Mouse (Mus musculus) ES-E14 (cell line): ENCODE measurements around the gene Usp31. TPM values are rescaled to one million over a fixed set of nuclear protein-coding genes. Genes with fewer than 3 reads are reported as not detected.

Experiments
- DNase-seq: peaks from one replicate; pipeline ENCODE4 v3.0.0-alpha.2; 2013; ENCODE audit warnings: low read depth, low spot score
- H3K27ac ChIP-seq: 2 replicates; pipeline ENCODE4 v1.5.1; 2012; ENCODE audit warnings: low read depth, mild to moderate bottlenecking, low read length, moderate library complexity, mixed read lengths; ENCODE audit not compliant: poor library complexity, insufficient read depth, severe bottlenecking
- H3K36me3 ChIP-seq: 2 replicates; pipeline ENCODE4 v1.6.1; 2012; ENCODE audit warnings: mild to moderate bottlenecking, low read length, moderate library complexity, mixed read lengths; ENCODE audit not compliant: control insufficient read depth, poor library complexity, insufficient read depth, severe bottlenecking
- H3K4me1 ChIP-seq, 2 experiments: fragments of 150-350 bp in 1 of 2; sonication (generic) in 1 of 2; 2 replicates each; pipeline ENCODE4 v1.6.1; 2012; ENCODE audit warnings: low read length in 2 of 2, mild to moderate bottlenecking in 1 of 2, mixed read lengths in 1 of 2; ENCODE audit not compliant: control insufficient read depth in 2 of 2, insufficient read depth in 2 of 2, poor library complexity in 1 of 2
- H3K4me3 ChIP-seq, 2 experiments: fragments of 150-350 bp in 1 of 2; sonication (generic) in 1 of 2; 2 replicates each; pipeline ENCODE4 v1.5.1; 2012; ENCODE audit warnings: low read length in 2 of 2, low read depth in 1 of 2, mild to moderate bottlenecking in 1 of 2, mixed read lengths in 1 of 2; ENCODE audit not compliant: insufficient read depth in 1 of 2, poor library complexity in 1 of 2, severe bottlenecking in 1 of 2
- H3K9ac ChIP-seq: 2 replicates; pipeline ENCODE4 v1.6.1; 2012; ENCODE audit warnings: low read depth, mild to moderate bottlenecking, low read length, mixed read lengths; ENCODE audit not compliant: poor library complexity, insufficient read depth, severe bottlenecking
- H3K9me3 ChIP-seq: fragments of 150-350 bp; sonication (generic); 2 replicates; pipeline ENCODE4 v1.6.1; 2012; ENCODE audit warnings: low read depth, mild to moderate bottlenecking, low read length; ENCODE audit not compliant: control insufficient read depth, insufficient read depth
- CHD2 ChIP-seq: IDR thresholded peaks from 2 replicates; pipeline ENCODE4 v1.6.1; 2014; ENCODE audit warnings: mild to moderate bottlenecking, low read depth, low read length, inconsistent platforms
- HCFC1 ChIP-seq: IDR thresholded peaks from 2 replicates; pipeline ENCODE4 v1.6.1; 2012; ENCODE audit warnings: low read length, inconsistent platforms, borderline replicate concordance; ENCODE audit not compliant: insufficient read depth
- MAFK ChIP-seq: IDR thresholded peaks from 2 replicates; pipeline ENCODE4 v1.6.1; 2014; ENCODE audit warnings: mild to moderate bottlenecking, low read depth, low read length, inconsistent platforms; ENCODE audit not compliant: insufficient read depth
- ZC3H11A ChIP-seq: IDR thresholded peaks from 2 replicates; pipeline ENCODE4 v1.6.1; 2012; ENCODE audit warnings: low read depth, mild to moderate bottlenecking, inconsistent platforms, low read length, borderline replicate concordance
- ZNF384 ChIP-seq: IDR thresholded peaks from 2 replicates; pipeline ENCODE4 v1.6.1; 2012; ENCODE audit warnings: low read depth, low read length, inconsistent platforms
- in situ Hi-C, 2 experiments: fragments of 600-800 bp; cut with MboI; formaldehyde crosslinking; loops; one replicate each; pipeline ENCODE4 v1.15.1; 2025; ENCODE audit warnings: low sequenced_read_pairs in 2 of 2, inconsistent platforms in 1 of 2; ENCODE audit not compliant: unreplicated experiment in 2 of 2
- total RNA-seq: library from RNA; depleted of rRNA; stranded (reverse); fragments of 300-350 nt; gene quantifications from 2 replicates; pipeline ENCODE4 v1.2.3, GENCODE M21; 2012

The Usp31 gene
- total RNA-seq, 1 experiment: 17.1 TPM

- H3K9me3 ChIP-seq: no peaks in the 10 kb centered on the region
- H3K27ac ChIP-seq: no peak overlapping the region
- H3K4me1 ChIP-seq: no peaks in the 10 kb centered on the region
- H3K36me3 ChIP-seq: no peaks in the 10 kb centered on the region
- H3K9ac ChIP-seq: no peak overlapping the region
- in situ Hi-C loops: no loop called here
- TF ChIP-seq HCFC1 (no peak), ZC3H11A (no peak), MAFK (no peak), CHD2 (no peak), ZNF384 (no peak)
- DNase-seq: no peak
- H3K4me3 ChIP-seq: no peak overlapping the region
Measured at GRCm38 (mm10) chr7:121697574-121697973, 9.5 kb downstream of the Usp31 start.

DNA sequence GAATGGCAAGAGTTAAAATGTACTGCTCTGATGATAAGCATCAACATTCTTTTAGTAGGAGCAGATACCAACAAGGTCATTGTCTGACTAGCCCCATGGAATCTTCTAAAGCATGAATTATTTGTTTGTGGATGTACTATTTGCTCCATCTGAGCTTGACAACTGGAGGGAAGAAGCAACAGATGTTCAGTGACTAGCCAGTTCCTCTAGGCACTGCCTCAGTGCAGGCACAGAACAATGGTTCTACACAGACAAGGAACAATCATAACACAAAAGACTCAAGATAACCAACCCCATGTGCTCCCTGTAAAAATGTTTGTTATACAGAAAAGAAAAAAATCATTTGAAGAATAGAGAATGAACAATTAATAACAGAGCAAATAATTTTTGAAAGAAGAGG is 9.9 kb downstream of the Usp31 start:
- no peak overlapping the region for H3K9ac ChIP-seq
- in situ Hi-C loops: no loop called here
- TF ChIP-seq ZC3H11A: no peak
- TF ChIP-seq CHD2: no peak
- H3K27ac ChIP-seq: no peak overlapping the region
- H3K4me3 ChIP-seq: no peak overlapping the region
- H3K36me3 ChIP-seq: no peaks in the 10 kb centered on the region
- no peaks in the 10 kb centered on the region for H3K9me3 ChIP-seq
- H3K4me1 ChIP-seq: no peaks in the 10 kb centered on the region
- DNase-seq: no peak

DNA sequence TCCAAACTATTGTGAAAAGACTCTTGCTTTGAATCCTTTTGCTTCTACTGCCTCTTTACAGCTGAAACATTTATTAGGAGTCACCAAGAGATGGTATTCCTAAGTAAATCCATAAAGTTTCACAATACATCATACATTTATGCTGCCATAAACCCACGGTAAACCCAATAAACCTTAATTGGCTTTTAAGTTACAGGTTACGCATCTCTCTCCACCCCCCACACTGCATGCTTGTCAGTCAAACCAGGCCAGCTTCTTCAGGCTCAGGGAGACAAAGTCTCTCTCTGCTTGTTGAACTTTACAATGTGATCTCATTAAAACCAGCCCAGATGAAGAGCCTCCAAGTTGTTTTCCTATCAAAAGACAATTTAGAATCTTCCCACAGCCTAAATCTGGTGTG is 15.2 kb downstream of the Usp31 start:
- no peaks in the 10 kb centered on the region for H3K36me3 ChIP-seq
- no peak overlapping the region for H3K4me3 ChIP-seq
- DNase-seq: no peak
- no peaks in the 10 kb centered on the region for H3K9me3 ChIP-seq
- H3K9ac ChIP-seq: no peak overlapping the region
- TF ChIP-seq ZNF384 (no peak), ZC3H11A (no peak), MAFK (no peak), HCFC1 (no peak), CHD2 (no peak)
- no peaks in the 10 kb centered on the region for H3K4me1 ChIP-seq
- no peak overlapping the region for H3K27ac ChIP-seq
- in situ Hi-C loops: no loop called here

GRCm38 (mm10) chr7:121689338-121689737 is 17.7 kb downstream of the Usp31 start:
- no peaks in the 10 kb centered on the region for H3K4me1 ChIP-seq
- in situ Hi-C loops: no loop called here
- H3K9ac ChIP-seq: no peak overlapping the region
- no peak for DNase-seq
- H3K9me3 ChIP-seq: no peaks in the 10 kb centered on the region
- no peak for TF ChIP-seq CHD2
- TF ChIP-seq ZNF384: no peak
- no peak for TF ChIP-seq HCFC1
- no peak for TF ChIP-seq ZC3H11A
- no peak for TF ChIP-seq MAFK
- H3K4me3 ChIP-seq: no peak overlapping the region
- no peak overlapping the region for H3K27ac ChIP-seq
- peaks cover 2% of the 10 kb centered on the region; the same call in 1 of the 2 replicates for H3K36me3 ChIP-seq

GRCm38 (mm10) chr7:121685140-121685984 is 21.7 kb downstream of the Usp31 start:
- no peaks in the 10 kb centered on the region for H3K4me1 ChIP-seq
- H3K36me3 ChIP-seq: peaks cover 2% of the 10 kb centered on the region; the same call in 1 of the 2 replicates
- no peaks in the 10 kb centered on the region for H3K9me3 ChIP-seq
- DNase-seq: no peak
- TF ChIP-seq ZNF384: no peak
- TF ChIP-seq HCFC1: no peak
- TF ChIP-seq CHD2: no peak
- no peak for TF ChIP-seq MAFK
- no peak for TF ChIP-seq ZC3H11A
- no peak overlapping the region for H3K9ac ChIP-seq
- H3K4me3 ChIP-seq: no peak overlapping the region
- in situ Hi-C loops: no loop called here
- H3K27ac ChIP-seq: no peak overlapping the region
